Mouse (Mus musculus) G1E (cell line): ENCODE measurements around the gene Nsd1.

Source experiments
- CTCF ChIP-seq: IDR thresholded peaks from 2 replicates; pipeline ENCODE4 v1.5.1; 2012; ENCODE audit warnings: low read depth, low read length, inconsistent platforms, mixed read lengths
- GATA1 ChIP-seq: IDR thresholded peaks from 2 replicates; pipeline ENCODE4 v1.6.1; 2012; ENCODE audit warnings: borderline replicate concordance, low read length, inconsistent platforms, mixed read lengths
- TAL1 ChIP-seq: conservative IDR thresholded peaks from 2 replicates; pipeline ENCODE4 v1.6.1; 2012; ENCODE audit warnings: low read depth, low read length, inconsistent platforms, mixed read lengths

DNA sequence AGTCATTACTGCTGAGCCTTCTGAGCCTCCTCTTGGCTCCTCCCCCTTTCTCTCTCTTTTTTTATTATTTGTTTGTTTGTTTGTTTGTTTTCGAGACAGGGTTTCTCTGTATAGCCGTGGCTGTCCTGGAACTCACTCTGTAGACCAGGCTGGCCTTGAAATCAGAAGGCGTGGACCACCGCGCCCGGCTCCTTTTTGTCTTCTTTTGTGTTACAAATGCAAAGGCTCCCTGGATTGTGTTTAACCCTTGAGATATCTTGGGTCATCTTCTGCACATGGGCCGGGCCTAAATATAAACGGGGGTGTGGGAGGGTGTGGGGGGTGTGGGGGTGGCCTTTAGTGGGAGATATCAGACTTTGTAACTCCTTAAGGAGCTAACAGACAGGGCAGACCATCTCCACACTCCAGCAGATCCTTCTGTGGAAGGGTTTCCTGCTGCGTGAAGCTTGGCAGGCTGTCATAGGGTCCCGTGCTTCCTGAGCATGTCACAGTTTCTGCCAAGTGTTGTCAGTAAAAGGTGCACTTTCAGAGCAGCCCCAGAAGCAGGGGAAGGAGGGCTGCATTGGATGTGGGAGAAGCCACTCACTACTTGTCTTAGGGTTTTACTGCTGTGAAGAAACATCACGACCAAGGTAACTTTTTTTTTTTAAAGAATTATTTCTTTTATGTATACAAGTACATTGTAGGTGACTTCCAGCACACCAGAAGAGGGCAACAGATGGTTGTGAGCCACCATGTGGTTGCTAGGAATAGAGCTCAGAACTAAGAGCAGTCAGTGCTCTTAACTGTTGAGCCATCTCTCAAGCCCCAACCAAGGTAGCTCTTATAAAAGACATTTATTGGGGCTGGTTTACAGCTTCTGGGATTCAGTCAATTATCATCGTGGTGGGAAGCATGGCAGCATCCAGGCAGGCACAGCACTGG lies 128.8 kb downstream of the Nsd1 start:
- TF ChIP-seq TAL1 (no peak), CTCF (no peak), GATA1 (no peak)
